Mouse (Mus musculus): Measurements from ENCODE around the gene Npw. TPM values are rescaled to one million over a fixed set of nuclear protein-coding genes. Genes with fewer than 3 reads are reported as not detected.

Gene Npw
- polyA plus RNA-seq, 1 experiment from 2014 or later = 0.80 TPM

- H3K4me1 ChIP-seq = peaks cover 23% of the 10 kb centered on the region
- H3K27ac ChIP-seq = no peak within 1 kb of the TSS
- H3K4me2 ChIP-seq (replicated peaks) = peak within 1 kb of the TSS; percentile 92
- H3K9me3 ChIP-seq = no peaks in the 10 kb centered on the region
- peak within 1 kb of the TSS; percentile 67 for H3K4me3 ChIP-seq
- ATAC-seq (ENCODE audit: low FRiP score, low read depth) = no peak
- peak within 1 kb of the TSS; percentile 76 for H3K9ac ChIP-seq
- peaks cover 19% of the 10 kb centered on the region for H3K36me3 ChIP-seq
- peaks cover 60% of the 10 kb centered on the region for H3K27me3 ChIP-seq
- 1% methylated on average over 51 of the region's 55 CpGs for WGBS
Measured at GRCm38 (mm10) chr17:24689251-24690081, 31.2 kb upstream of the Npw start, which contains the start of gene Syngr3. Syngr3 (minus strand) TSS chr17:24689955.

GRCm38 (mm10) chr17:24687599-24687998, 29.3 kb upstream of the Npw start:
- H3K4me1 ChIP-seq = peaks cover 20% of the 10 kb centered on the region
- no peak overlapping the region for H3K27ac ChIP-seq
- H3K36me3 ChIP-seq = peaks cover 7% of the 10 kb centered on the region
- 17% methylated on average over 23 of the region's 23 CpGs for WGBS
- no peaks in the 10 kb centered on the region for H3K9me3 ChIP-seq
- ATAC-seq (ENCODE audit: low FRiP score, low read depth) = no peak
- peak overlapping the region; percentile 34 for H3K4me3 ChIP-seq
- H3K27me3 ChIP-seq = peaks cover 59% of the 10 kb centered on the region
- peak overlapping the region; percentile 55 for H3K9ac ChIP-seq
- peak overlapping the region; percentile 62 for H3K4me2 ChIP-seq (replicated peaks)

- peak; percentile 60; the same call in 1 of the 2 replicates for ATAC-seq (ENCODE audit: low FRiP score, low read depth)
Measured at GRCm38 (mm10) chr17:24687146-24687595, 28.9 kb upstream of the Npw start.

GRCm38 (mm10) chr17:24686514-24686913, 28.3 kb upstream of the Npw start:
- Histone ChIP-seq H3K4me2 (replicated peaks) (peak overlapping the region; percentile 39), H3K9me3 (no peaks in the 10 kb centered on the region), H3K4me1 (peaks cover 20% of the 10 kb centered on the region), H3K27me3 (peaks cover 52% of the 10 kb centered on the region), H3K4me3 (peak overlapping the region; percentile 10; the same call in 1 of the 2 replicates), H3K9ac (no peak overlapping the region), H3K27ac (no peak overlapping the region), H3K36me3 (peaks cover 11% of the 10 kb centered on the region)
- 22% methylated on average over 16 of the region's 16 CpGs for WGBS
- no peak for ATAC-seq (ENCODE audit: low FRiP score, low read depth)

More at GRCm38 (mm10) chr17:24687146-24687595, 28.9 kb upstream of the Npw start:
- H3K27me3 ChIP-seq = peaks cover 55% of the 10 kb centered on the region
- H3K4me3 ChIP-seq = peak overlapping the region; percentile 34
- no peaks in the 10 kb centered on the region for H3K9me3 ChIP-seq
- H3K4me2 ChIP-seq (replicated peaks) = peak overlapping the region; percentile 62
- H3K4me1 ChIP-seq = peaks cover 20% of the 10 kb centered on the region
- WGBS = under 1% methylated on average over 25 of the region's 25 CpGs
- H3K9ac ChIP-seq = peak overlapping the region; percentile 55
- no peak overlapping the region for H3K27ac ChIP-seq
- peaks cover 7% of the 10 kb centered on the region for H3K36me3 ChIP-seq

- Histone ChIP-seq H3K27ac (no peak overlapping the region), H3K4me2 (replicated peaks) (no peak overlapping the region), H3K4me1 (0 out of 2 replicates have a peak, but pooled peaks cover 10% of the 10 kb centered on the region), H3K4me3 (no peak overlapping the region), H3K36me3 (peaks cover 71% of the 10 kb centered on the region), H3K9me3 (no peaks in the 10 kb centered on the region), H3K9ac (no peak overlapping the region), H3K27me3 (no peaks in the 10 kb centered on the region)
- no peak; the same call in 1 of the 2 replicates for ATAC-seq (ENCODE audit: low FRiP score, low read depth)
- WGBS = 86% methylated on average over 24 of the region's 24 CpGs
Measured at GRCm38 (mm10) chr17:24677500-24678080, 19.3 kb upstream of the Npw start.

GRCm38 (mm10) chr17:24676877-24677276, 18.6 kb upstream of the Npw start:
- Histone ChIP-seq H3K9me3 (no peaks in the 10 kb centered on the region), H3K27me3 (no peaks in the 10 kb centered on the region), H3K36me3 (peaks cover 64% of the 10 kb centered on the region), H3K4me3 (no peak overlapping the region), H3K27ac (no peak overlapping the region), H3K4me2 (replicated peaks) (no peak overlapping the region), H3K9ac (no peak overlapping the region), H3K4me1 (peaks cover 17% of the 10 kb centered on the region)
- 93% methylated on average over 5 of the region's 5 CpGs for WGBS
- no peak for ATAC-seq (ENCODE audit: low FRiP score, low read depth)

- H3K4me3 ChIP-seq = no peak overlapping the region
- 0 out of 2 replicates have a peak overlapping the region, but pooled peaks have one; percentile 35 for H3K9ac ChIP-seq
- WGBS = 71% methylated on average over 2 of the region's 2 CpGs
- H3K4me2 ChIP-seq (replicated peaks) = no peak overlapping the region
- H3K36me3 ChIP-seq = peaks cover 57% of the 10 kb centered on the region
- H3K27me3 ChIP-seq = no peaks in the 10 kb centered on the region
- H3K9me3 ChIP-seq = no peaks in the 10 kb centered on the region
- no peak overlapping the region for H3K27ac ChIP-seq
- H3K4me1 ChIP-seq = peaks cover 24% of the 10 kb centered on the region
- no peak for ATAC-seq (ENCODE audit: low FRiP score, low read depth)
Measured at GRCm38 (mm10) chr17:24676187-24676586, 17.9 kb upstream of the Npw start.

GRCm38 (mm10) chr17:24674277-24674676, 16.0 kb upstream of the Npw start:
- H3K4me3 ChIP-seq = no peak overlapping the region

GRCm38 (mm10) chr17:24672141-24672540, 13.9 kb upstream of the Npw start:
- ATAC-seq (ENCODE audit: low FRiP score, low read depth) = no peak
- H3K4me3 ChIP-seq = no peak overlapping the region
- no peaks in the 10 kb centered on the region for H3K27me3 ChIP-seq
- H3K9me3 ChIP-seq = no peaks in the 10 kb centered on the region
- peak overlapping the region; percentile 94 for H3K4me2 ChIP-seq (replicated peaks)
- 0 out of 2 replicates have a peak overlapping the region, but pooled peaks have one; percentile 43 for H3K9ac ChIP-seq
- no peak overlapping the region for H3K27ac ChIP-seq
- peaks cover 42% of the 10 kb centered on the region for H3K4me1 ChIP-seq
- 22% methylated on average over 5 of the region's 5 CpGs for WGBS
- peaks cover 16% of the 10 kb centered on the region for H3K36me3 ChIP-seq

More at GRCm38 (mm10) chr17:24674277-24674676, 16.0 kb upstream of the Npw start:
- Histone ChIP-seq H3K9ac (peak overlapping the region; percentile 53; the same call in 1 of the 2 replicates), H3K4me1 (peaks cover 34% of the 10 kb centered on the region), H3K27ac (no peak overlapping the region), H3K9me3 (no peaks in the 10 kb centered on the region), H3K36me3 (peaks cover 38% of the 10 kb centered on the region), H3K4me2 (replicated peaks) (no peak overlapping the region), H3K27me3 (no peaks in the 10 kb centered on the region)
- WGBS = 84% methylated on average over 7 of the region's 7 CpGs
- no peak for ATAC-seq (ENCODE audit: low FRiP score, low read depth)

GRCm38 (mm10) chr17:24671346-24671745, 13.1 kb upstream of the Npw start:
- Histone ChIP-seq H3K4me1 (peaks cover 42% of the 10 kb centered on the region), H3K4me2 (replicated peaks) (peak overlapping the region; percentile 94), H3K9ac (peak overlapping the region; percentile 98), H3K27ac (no peak overlapping the region), H3K36me3 (peaks cover 8% of the 10 kb centered on the region; the same call in 1 of the 2 replicates), H3K9me3 (no peaks in the 10 kb centered on the region), H3K27me3 (no peaks in the 10 kb centered on the region), H3K4me3 (peak overlapping the region; percentile 97)
- WGBS = 70% methylated on average over 5 of the region's 5 CpGs
- ATAC-seq (ENCODE audit: low FRiP score, low read depth) = no peak

- Histone ChIP-seq H3K4me1 (peaks cover 42% of the 10 kb centered on the region), H3K4me3 (peak overlapping the region; percentile 97), H3K36me3 (0 out of 2 replicates have a peak, but pooled peaks cover 8% of the 10 kb centered on the region), H3K9me3 (no peaks in the 10 kb centered on the region), H3K4me2 (replicated peaks) (peak overlapping the region; percentile 94), H3K9ac (peak overlapping the region; percentile 98), H3K27me3 (no peaks in the 10 kb centered on the region), H3K27ac (peak overlapping the region; percentile 83)
- WGBS = 13% methylated on average over 8 of the region's 8 CpGs
- no peak for ATAC-seq (ENCODE audit: low FRiP score, low read depth)
Measured at GRCm38 (mm10) chr17:24670246-24670844, 12.1 kb upstream of the Npw start.

Data from limb, embryonic 13.5 days (tissue).